Mouse (Mus musculus): Measurements from ENCODE around the gene Sumf1. TPM values are rescaled to one million over a fixed set of nuclear protein-coding genes. Genes with fewer than 3 reads are reported as not detected.

Sumf1 gene
- polyA plus RNA-seq, 1 experiment from 2014 or later, result 28.6 TPM

GRCm38 (mm10) chr6:108136286-108136685 lies 49.1 kb downstream of the Sumf1 start:
- H3K4me3 ChIP-seq (ENCODE audit: low read depth, low read length), result no peak overlapping the region
- DNase-seq (ENCODE audit: low spot score) (no peak), ATAC-seq (ENCODE audit: low read depth) (no peak)
- H3K36me3 ChIP-seq (ENCODE audit: control insufficient read depth, insufficient read depth, low read length), result no peaks in the 10 kb centered on the region
- H3K27me3 ChIP-seq (replicated peaks; ENCODE audit: control insufficient read depth, insufficient read depth, low read length), result no peaks in the 10 kb centered on the region
- H3K9ac ChIP-seq (ENCODE audit: low read depth, low read length), result no peak overlapping the region
- H3K4me1 ChIP-seq (ENCODE audit: control insufficient read depth, insufficient read depth, low read length), result no peaks in the 10 kb centered on the region
- no peaks in the 10 kb centered on the region for H3K9me3 ChIP-seq (ENCODE audit: control insufficient read depth, low read length)
- H3K4me2 ChIP-seq (ENCODE audit: low read depth, low read length), result no peak overlapping the region
- WGBS, result 94% methylated on average over 1 of the region's 1 CpGs
- H3K27ac ChIP-seq (replicated peaks; ENCODE audit: low read depth, low read length), result no peak overlapping the region

GRCm38 (mm10) chr6:108132268-108132935 lies 53.0 kb downstream of the Sumf1 start:
- no peak overlapping the region for H3K4me3 ChIP-seq (ENCODE audit: low read depth, low read length)
- ATAC-seq (ENCODE audit: low read depth) (no peak), DNase-seq (ENCODE audit: low spot score) (no peak)
- H3K27me3 ChIP-seq (replicated peaks; ENCODE audit: control insufficient read depth, insufficient read depth, low read length), result no peaks in the 10 kb centered on the region
- H3K9me3 ChIP-seq (ENCODE audit: control insufficient read depth, low read length), result no peaks in the 10 kb centered on the region
- no peak overlapping the region for H3K4me2 ChIP-seq (ENCODE audit: low read depth, low read length)
- 90% methylated on average over 5 of the region's 5 CpGs for WGBS
- no peak overlapping the region for H3K9ac ChIP-seq (ENCODE audit: low read depth, low read length)
- H3K36me3 ChIP-seq (ENCODE audit: control insufficient read depth, insufficient read depth, low read length), result no peaks in the 10 kb centered on the region
- H3K4me1 ChIP-seq (ENCODE audit: control insufficient read depth, insufficient read depth, low read length), result no peaks in the 10 kb centered on the region
- H3K27ac ChIP-seq (replicated peaks; ENCODE audit: low read depth, low read length), result no peak overlapping the region

GRCm38 (mm10) chr6:108130718-108131117 lies 54.7 kb downstream of the Sumf1 start:
- Histone ChIP-seq H3K27me3 (replicated peaks; ENCODE audit: control insufficient read depth, insufficient read depth, low read length) (no peaks in the 10 kb centered on the region), H3K4me1 (ENCODE audit: control insufficient read depth, insufficient read depth, low read length) (no peaks in the 10 kb centered on the region), H3K4me3 (ENCODE audit: low read depth, low read length) (no peak overlapping the region), H3K9me3 (ENCODE audit: control insufficient read depth, low read length) (no peaks in the 10 kb centered on the region), H3K4me2 (ENCODE audit: low read depth, low read length) (no peak overlapping the region), H3K27ac (replicated peaks; ENCODE audit: low read depth, low read length) (no peak overlapping the region), H3K36me3 (ENCODE audit: control insufficient read depth, insufficient read depth, low read length) (no peaks in the 10 kb centered on the region), H3K9ac (ENCODE audit: low read depth, low read length) (no peak overlapping the region)
- ATAC-seq (ENCODE audit: low read depth) (no peak), DNase-seq (ENCODE audit: low spot score) (no peak)
- 87% methylated on average over 5 of the region's 5 CpGs for WGBS

GRCm38 (mm10) chr6:108126631-108127030 lies 58.8 kb downstream of the Sumf1 start:
- H3K4me1 ChIP-seq (ENCODE audit: control insufficient read depth, insufficient read depth, low read length), result no peaks in the 10 kb centered on the region
- H3K9me3 ChIP-seq (ENCODE audit: control insufficient read depth, low read length), result no peaks in the 10 kb centered on the region
- H3K4me2 ChIP-seq (ENCODE audit: low read depth, low read length), result no peak overlapping the region
- H3K4me3 ChIP-seq (ENCODE audit: low read depth, low read length), result no peak overlapping the region
- no peaks in the 10 kb centered on the region for H3K27me3 ChIP-seq (replicated peaks; ENCODE audit: control insufficient read depth, insufficient read depth, low read length)
- no peak overlapping the region for H3K9ac ChIP-seq (ENCODE audit: low read depth, low read length)
- ATAC-seq (ENCODE audit: low read depth) (no peak), DNase-seq (ENCODE audit: low spot score) (no peak)
- WGBS, result 91% methylated on average over 3 of the region's 3 CpGs
- H3K27ac ChIP-seq (replicated peaks; ENCODE audit: low read depth, low read length), result no peak overlapping the region
- H3K36me3 ChIP-seq (ENCODE audit: control insufficient read depth, insufficient read depth, low read length), result no peaks in the 10 kb centered on the region

GRCm38 (mm10) chr6:108125474-108125873 lies 59.9 kb downstream of the Sumf1 start:
- Histone ChIP-seq H3K27me3 (replicated peaks; ENCODE audit: control insufficient read depth, insufficient read depth, low read length) (no peaks in the 10 kb centered on the region), H3K36me3 (ENCODE audit: control insufficient read depth, insufficient read depth, low read length) (no peaks in the 10 kb centered on the region), H3K9ac (ENCODE audit: low read depth, low read length) (no peak overlapping the region), H3K27ac (replicated peaks; ENCODE audit: low read depth, low read length) (no peak overlapping the region), H3K4me2 (ENCODE audit: low read depth, low read length) (no peak overlapping the region), H3K9me3 (ENCODE audit: control insufficient read depth, low read length) (no peaks in the 10 kb centered on the region), H3K4me1 (ENCODE audit: control insufficient read depth, insufficient read depth, low read length) (no peaks in the 10 kb centered on the region), H3K4me3 (ENCODE audit: low read depth, low read length) (no peak overlapping the region)
- ATAC-seq (ENCODE audit: low read depth) (no peak), DNase-seq (ENCODE audit: low spot score) (no peak)
- 78% methylated on average over 1 of the region's 1 CpGs for WGBS

GRCm38 (mm10) chr6:108117881-108118280 lies 67.5 kb downstream of the Sumf1 start:
- Histone ChIP-seq H3K9ac (ENCODE audit: low read depth, low read length) (no peak overlapping the region), H3K4me3 (ENCODE audit: low read depth, low read length) (no peak overlapping the region), H3K27ac (replicated peaks; ENCODE audit: low read depth, low read length) (no peak overlapping the region), H3K4me2 (ENCODE audit: low read depth, low read length) (no peak overlapping the region), H3K36me3 (ENCODE audit: control insufficient read depth, insufficient read depth, low read length) (no peaks in the 10 kb centered on the region), H3K9me3 (ENCODE audit: control insufficient read depth, low read length) (no peaks in the 10 kb centered on the region), H3K27me3 (replicated peaks; ENCODE audit: control insufficient read depth, insufficient read depth, low read length) (no peaks in the 10 kb centered on the region), H3K4me1 (ENCODE audit: control insufficient read depth, insufficient read depth, low read length) (no peaks in the 10 kb centered on the region)
- ATAC-seq (ENCODE audit: low read depth) (no peak), DNase-seq (ENCODE audit: low spot score) (no peak)
- 94% methylated on average over 6 of the region's 6 CpGs for WGBS

- Histone ChIP-seq H3K27ac (replicated peaks; ENCODE audit: low read depth, low read length) (no peak overlapping the region), H3K9me3 (ENCODE audit: control insufficient read depth, low read length) (no peaks in the 10 kb centered on the region), H3K9ac (ENCODE audit: low read depth, low read length) (no peak overlapping the region), H3K36me3 (ENCODE audit: control insufficient read depth, insufficient read depth, low read length) (no peaks in the 10 kb centered on the region), H3K4me3 (ENCODE audit: low read depth, low read length) (no peak overlapping the region), H3K27me3 (replicated peaks; ENCODE audit: control insufficient read depth, insufficient read depth, low read length) (no peaks in the 10 kb centered on the region), H3K4me1 (ENCODE audit: control insufficient read depth, insufficient read depth, low read length) (no peaks in the 10 kb centered on the region), H3K4me2 (ENCODE audit: low read depth, low read length) (no peak overlapping the region)
- no peak for DNase-seq (ENCODE audit: low spot score)
- no peak for ATAC-seq (ENCODE audit: low read depth)
- WGBS, result 97% methylated on average over 1 of the region's 1 CpGs
Observed at GRCm38 (mm10) chr6:108114971-108115370, 70.4 kb downstream of the Sumf1 start.

- no peaks in the 10 kb centered on the region for H3K36me3 ChIP-seq (ENCODE audit: control insufficient read depth, insufficient read depth, low read length)
- no peak overlapping the region for H3K4me3 ChIP-seq (ENCODE audit: low read depth, low read length)
- H3K9ac ChIP-seq (ENCODE audit: low read depth, low read length), result no peak overlapping the region
- H3K4me1 ChIP-seq (ENCODE audit: control insufficient read depth, insufficient read depth, low read length), result no peaks in the 10 kb centered on the region
- DNase-seq (ENCODE audit: low spot score) (no peak), ATAC-seq (ENCODE audit: low read depth) (no peak)
- H3K4me2 ChIP-seq (ENCODE audit: low read depth, low read length), result no peak overlapping the region
- no peak overlapping the region for H3K27ac ChIP-seq (replicated peaks; ENCODE audit: low read depth, low read length)
- H3K9me3 ChIP-seq (ENCODE audit: control insufficient read depth, low read length), result no peaks in the 10 kb centered on the region
- no peaks in the 10 kb centered on the region for H3K27me3 ChIP-seq (replicated peaks; ENCODE audit: control insufficient read depth, insufficient read depth, low read length)
Observed at GRCm38 (mm10) chr6:108111693-108112092, 73.7 kb downstream of the Sumf1 start.

GRCm38 (mm10) chr6:108110336-108110735 lies 75.0 kb downstream of the Sumf1 start:
- DNase-seq (ENCODE audit: low spot score) (no peak), ATAC-seq (ENCODE audit: low read depth) (no peak)
- Histone ChIP-seq H3K4me1 (ENCODE audit: control insufficient read depth, insufficient read depth, low read length) (no peaks in the 10 kb centered on the region), H3K4me2 (ENCODE audit: low read depth, low read length) (no peak overlapping the region), H3K36me3 (ENCODE audit: control insufficient read depth, insufficient read depth, low read length) (no peaks in the 10 kb centered on the region), H3K9me3 (ENCODE audit: control insufficient read depth, low read length) (no peaks in the 10 kb centered on the region), H3K4me3 (ENCODE audit: low read depth, low read length) (no peak overlapping the region), H3K27me3 (replicated peaks; ENCODE audit: control insufficient read depth, insufficient read depth, low read length) (no peaks in the 10 kb centered on the region), H3K27ac (replicated peaks; ENCODE audit: low read depth, low read length) (no peak overlapping the region), H3K9ac (ENCODE audit: low read depth, low read length) (no peak overlapping the region)
- WGBS, result 70% methylated on average over 4 of the region's 4 CpGs

All from embryonic facial prominence, embryonic 14.5 days (tissue).